Mouse (Mus musculus) neural tube, embryonic 14.5 days (tissue): ENCODE measurements around the gene Fermt2. TPM values are rescaled to one million over a fixed set of nuclear protein-coding genes. Genes with fewer than 3 reads are reported as not detected.
"Not testable (repeated sequence)": the region's sequence is repeated elsewhere in the genome, so short reads cannot be mapped to it uniquely, and the experiment has no call there.

Source experiments
- ATAC-seq: fragments of 200-750 bp; cut with Nextera tagmentation; 2 replicates; pipeline ENCODE4 v1.8.0; 2017; ENCODE audit warnings: low read depth, mild to moderate bottlenecking, moderate TSS enrichment, moderate library complexity
- H3K27ac ChIP-seq: fragments of 300-500 bp; sonication (generic); 2 replicates; pipeline ENCODE4 v1.5.1; 2014; ENCODE audit warnings: low read depth, mild to moderate bottlenecking, control low read depth, low read length, moderate library complexity, mixed read lengths
- H3K27me3 ChIP-seq: fragments of 300-500 bp; sonication (generic); 2 replicates; pipeline ENCODE4 v1.6.1; 2014; ENCODE audit warnings: low read length; ENCODE audit not compliant: control insufficient read depth, insufficient read depth
- H3K36me3 ChIP-seq: fragments of 300-500 bp; sonication (generic); 2 replicates; pipeline ENCODE4 v1.6.1; 2014; ENCODE audit warnings: low read length, mixed read lengths; ENCODE audit not compliant: control insufficient read depth, insufficient read depth
- H3K4me1 ChIP-seq: fragments of 300-500 bp; sonication (generic); 2 replicates; pipeline ENCODE4 v1.6.1; 2014; ENCODE audit warnings: low read length; ENCODE audit not compliant: control insufficient read depth, insufficient read depth
- H3K4me2 ChIP-seq: fragments of 300-500 bp; sonication (generic); 2 replicates; pipeline ENCODE4 v1.6.1; 2014; ENCODE audit warnings: mild to moderate bottlenecking, low read depth, low read length, control low read depth
- H3K4me3 ChIP-seq: fragments of 300-500 bp; sonication (generic); 2 replicates; pipeline ENCODE4 v1.5.1; 2014; ENCODE audit warnings: low read depth, low read length, control low read depth, mixed read lengths
- H3K9ac ChIP-seq: fragments of 300-500 bp; sonication (generic); replicated peaks from 2 replicates; pipeline ENCODE4 v1.6.1; 2014; ENCODE audit warnings: low read depth, mild to moderate bottlenecking, control low read depth, low read length, mixed read lengths
- H3K9me3 ChIP-seq: fragments of 300-500 bp; sonication (generic); 2 replicates; pipeline ENCODE4 v1.6.1; 2016; ENCODE audit warnings: low read length; ENCODE audit not compliant: control insufficient read depth
- WGBS: fragments of 180-500 bp; shearing (Covaris S2); extraction: QIAGEN DNeasy Blood & Tissue Kit; methylation state at CpG from one replicate; pipeline ENCODE4 v1.1.7; 2014; 5-methylcytosine and 5-hydroxymethylcytosine counted together
- polyA plus RNA-seq: library from polyadenylated mRNA; unstranded; fragments of >200 nt; fragmentation: Nextera tagmentation; extraction: Ambion mirVana; gene quantifications from 2 replicates; pipeline ENCODE4 v1.2.1, GENCODE M21; 2014

Fermt2 gene
- polyA plus RNA-seq, 1 experiment from 2014 or later, result 61.1 TPM

GRCm38 (mm10) chr14:45478515-45478914 is 51.4 kb downstream of the Fermt2 start:
- ATAC-seq, result no peak
- H3K27me3 ChIP-seq, result no peaks in the 10 kb centered on the region
- WGBS, result 64% methylated on average over 3 of the region's 3 CpGs
- H3K36me3 ChIP-seq, result peaks cover 7% of the 10 kb centered on the region; the same call in 1 of the 2 replicates
- no peak overlapping the region for H3K4me3 ChIP-seq
- no peak overlapping the region for H3K9ac ChIP-seq
- H3K27ac ChIP-seq, result no peak overlapping the region; the same call in 1 of the 2 replicates
- no peaks in the 10 kb centered on the region for H3K4me1 ChIP-seq
- no peak overlapping the region for H3K4me2 ChIP-seq
- H3K9me3 ChIP-seq, result no peaks in the 10 kb centered on the region

GRCm38 (mm10) chr14:45477651-45478050 is 52.3 kb downstream of the Fermt2 start:
- no peak overlapping the region for H3K4me3 ChIP-seq
- H3K4me1 ChIP-seq, result no peaks in the 10 kb centered on the region
- ATAC-seq, result no peak
- no peak overlapping the region for H3K9ac ChIP-seq
- H3K27me3 ChIP-seq, result no peaks in the 10 kb centered on the region
- no peak overlapping the region for H3K27ac ChIP-seq
- H3K36me3 ChIP-seq, result peaks cover 7% of the 10 kb centered on the region; the same call in 1 of the 2 replicates
- no peaks in the 10 kb centered on the region for H3K9me3 ChIP-seq
- WGBS, result 56% methylated on average over 8 of the region's 8 CpGs
- H3K4me2 ChIP-seq, result no peak overlapping the region

GRCm38 (mm10) chr14:45476990-45477389 is 52.9 kb downstream of the Fermt2 start:
- no peaks in the 10 kb centered on the region for H3K9me3 ChIP-seq
- H3K27me3 ChIP-seq, result no peaks in the 10 kb centered on the region
- H3K4me3 ChIP-seq, result no peak overlapping the region
- ATAC-seq, result no peak
- H3K4me2 ChIP-seq, result no peak overlapping the region
- H3K36me3 ChIP-seq, result peaks cover 10% of the 10 kb centered on the region; the same call in 1 of the 2 replicates
- WGBS, result 94% methylated on average over 7 of the region's 7 CpGs
- H3K4me1 ChIP-seq, result no peaks in the 10 kb centered on the region
- no peak overlapping the region for H3K9ac ChIP-seq
- no peak overlapping the region for H3K27ac ChIP-seq

- WGBS, result 92% methylated on average over 10 of the region's 10 CpGs
- no peak for ATAC-seq
- Histone ChIP-seq H3K36me3 (peaks cover 15% of the 10 kb centered on the region), H3K9me3 (no peaks in the 10 kb centered on the region), H3K27me3 (no peaks in the 10 kb centered on the region), H3K4me3 (no peak overlapping the region), H3K9ac (no peak overlapping the region), H3K4me1 (no peaks in the 10 kb centered on the region), H3K4me2 (no peak overlapping the region), H3K27ac (no peak overlapping the region)
Observed at GRCm38 (mm10) chr14:45472536-45472935, 57.4 kb downstream of the Fermt2 start.

- H3K9ac ChIP-seq, result no peak overlapping the region
- WGBS, result 94% methylated on average over 8 of the region's 8 CpGs
- no peaks in the 10 kb centered on the region for H3K9me3 ChIP-seq
- H3K36me3 ChIP-seq, result peaks cover 26% of the 10 kb centered on the region
- no peak for ATAC-seq
- H3K27ac ChIP-seq, result no peak overlapping the region
- no peaks in the 10 kb centered on the region; the same call in 1 of the 2 replicates for H3K4me1 ChIP-seq
- no peak overlapping the region for H3K4me2 ChIP-seq
- H3K27me3 ChIP-seq, result no peaks in the 10 kb centered on the region
- no peak overlapping the region for H3K4me3 ChIP-seq
Observed at GRCm38 (mm10) chr14:45469446-45469845, 60.5 kb downstream of the Fermt2 start.

- not testable (repeated sequence) for H3K27me3 ChIP-seq, H3K4me3 ChIP-seq, H3K9ac ChIP-seq, H3K27ac ChIP-seq, H3K9me3 ChIP-seq, H3K4me2 ChIP-seq, ATAC-seq
- H3K4me1 ChIP-seq, result peaks cover 15% of the 10 kb centered on the region
- H3K36me3 ChIP-seq, result peaks cover 24% of the 10 kb centered on the region
- WGBS, result 95% methylated on average over 8 of the region's 8 CpGs
Observed at GRCm38 (mm10) chr14:45466371-45466770, 63.5 kb downstream of the Fermt2 start.

- 66% methylated on average over 19 of the region's 19 CpGs for WGBS
- no peak overlapping the region for H3K9ac ChIP-seq
- ATAC-seq, result no peak
Observed at GRCm38 (mm10) chr14:45464036-45465035, 65.6 kb downstream of the Fermt2 start.

GRCm38 (mm10) chr14:45463599-45463998 is 66.3 kb downstream of the Fermt2 start:
- Histone ChIP-seq H3K4me3 (no peak overlapping the region), H3K9ac (no peak overlapping the region), H3K27ac (peak overlapping the region; percentile 60), H3K36me3 (peaks cover 24% of the 10 kb centered on the region), H3K4me2 (no peak overlapping the region), H3K9me3 (no peaks in the 10 kb centered on the region), H3K27me3 (no peaks in the 10 kb centered on the region), H3K4me1 (peaks cover 15% of the 10 kb centered on the region)
- no peak for ATAC-seq
- WGBS, result 17% methylated on average over 10 of the region's 10 CpGs

More at GRCm38 (mm10) chr14:45464036-45465035, 65.6 kb downstream of the Fermt2 start:
- Histone ChIP-seq H3K36me3 (peaks cover 24% of the 10 kb centered on the region), H3K4me1 (peaks cover 15% of the 10 kb centered on the region), H3K27me3 (no peaks in the 10 kb centered on the region), H3K27ac (no peak overlapping the region), H3K9me3 (no peaks in the 10 kb centered on the region), H3K4me3 (no peak overlapping the region), H3K4me2 (no peak overlapping the region)

- peaks cover 15% of the 10 kb centered on the region for H3K4me1 ChIP-seq
- H3K27ac ChIP-seq, result peak overlapping the region; percentile 60
- WGBS, result 38% methylated on average over 10 of the region's 10 CpGs
- no peak overlapping the region for H3K4me3 ChIP-seq
- no peaks in the 10 kb centered on the region for H3K9me3 ChIP-seq
- no peak overlapping the region for H3K4me2 ChIP-seq
- H3K27me3 ChIP-seq, result no peaks in the 10 kb centered on the region
- peak; percentile 41; the same call in 1 of the 2 replicates for ATAC-seq
- peaks cover 23% of the 10 kb centered on the region for H3K36me3 ChIP-seq
- H3K9ac ChIP-seq, result no peak overlapping the region
Observed at GRCm38 (mm10) chr14:45462875-45463475, 66.9 kb downstream of the Fermt2 start.
